Mouse (Mus musculus): ENCODE data around the gene Ccdc191.

The Ccdc191 gene

GRCm38 (mm10) chr16:43931502-43931901, 41.9 kb downstream of the Ccdc191 start:
- in situ Hi-C loops (cut with MboI), result no loop called here

DNA sequence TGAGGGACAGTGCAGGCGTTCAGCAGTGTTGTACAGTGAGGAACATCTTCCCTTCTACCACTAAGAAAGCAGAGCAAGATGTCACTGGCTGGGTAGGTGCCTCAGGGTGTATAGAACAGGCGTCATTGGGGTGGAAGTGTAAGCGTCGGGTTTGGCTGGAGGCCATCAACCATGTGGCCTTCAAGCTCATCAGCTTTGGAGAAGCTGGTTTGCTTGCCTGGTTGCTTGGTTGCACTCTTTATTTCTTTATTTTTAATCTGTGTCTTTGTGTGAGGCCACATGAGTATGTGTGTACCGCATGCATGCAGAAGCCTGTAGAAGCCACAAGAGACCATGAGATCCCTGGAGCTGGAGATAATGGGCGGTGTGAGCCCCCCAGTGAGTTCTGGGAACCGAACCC, 42.7 kb downstream of the Ccdc191 start:
- in situ Hi-C loops (cut with MboI), result no loop called here

- in situ Hi-C loops (cut with MboI), result no loop called here
Observed at GRCm38 (mm10) chr16:43933041-43933440, 43.4 kb downstream of the Ccdc191 start.

DNA sequence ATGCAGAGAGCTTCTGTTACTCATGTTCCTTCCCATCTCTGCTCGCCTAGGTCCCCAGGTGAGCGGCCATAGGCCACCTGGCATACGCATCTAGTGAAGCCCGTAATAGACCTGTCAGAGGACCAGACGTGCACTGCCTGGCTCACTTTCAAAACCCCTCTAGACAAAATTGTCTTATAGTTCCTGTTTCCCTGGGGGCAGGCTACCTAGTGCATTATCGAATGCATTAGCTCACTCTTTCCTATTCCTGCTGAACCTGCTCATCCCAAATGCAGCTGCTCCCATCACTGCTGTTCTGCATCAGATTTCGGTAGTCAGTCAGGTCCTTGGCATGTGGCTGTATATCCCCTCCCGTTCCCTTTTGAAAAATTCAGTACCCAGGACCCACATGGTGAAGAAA, 45.3 kb downstream of the Ccdc191 start:
- in situ Hi-C loops (cut with MboI), result no loop called here

DNA sequence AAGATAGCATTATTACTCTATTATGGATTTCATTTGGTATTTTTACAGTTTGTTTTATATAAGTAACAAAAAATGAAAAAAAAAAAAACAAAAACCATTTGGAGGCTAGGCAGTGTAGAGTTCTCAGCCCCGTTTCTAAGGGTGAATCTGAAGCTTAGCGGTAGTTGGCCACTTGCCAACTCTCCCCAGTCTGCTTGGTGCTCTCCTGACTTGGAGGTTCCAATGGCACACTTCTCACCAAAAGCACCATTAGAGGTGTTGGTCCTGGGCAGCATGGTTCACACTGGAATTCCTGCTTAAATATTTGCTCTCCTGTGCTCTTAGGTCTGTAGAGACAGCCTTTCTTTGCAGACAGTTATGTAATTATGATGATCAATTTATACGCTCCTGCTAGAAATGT, 45.8 kb downstream of the Ccdc191 start:
- in situ Hi-C loops (cut with MboI), result no loop called here

- in situ Hi-C loops (cut with MboI), result no loop called here
Observed at GRCm38 (mm10) chr16:43935892-43936291, 46.3 kb downstream of the Ccdc191 start.

GRCm38 (mm10) chr16:43940846-43941245, 51.2 kb downstream of the Ccdc191 start:
- in situ Hi-C loops (cut with MboI), result no loop called here

DNA sequence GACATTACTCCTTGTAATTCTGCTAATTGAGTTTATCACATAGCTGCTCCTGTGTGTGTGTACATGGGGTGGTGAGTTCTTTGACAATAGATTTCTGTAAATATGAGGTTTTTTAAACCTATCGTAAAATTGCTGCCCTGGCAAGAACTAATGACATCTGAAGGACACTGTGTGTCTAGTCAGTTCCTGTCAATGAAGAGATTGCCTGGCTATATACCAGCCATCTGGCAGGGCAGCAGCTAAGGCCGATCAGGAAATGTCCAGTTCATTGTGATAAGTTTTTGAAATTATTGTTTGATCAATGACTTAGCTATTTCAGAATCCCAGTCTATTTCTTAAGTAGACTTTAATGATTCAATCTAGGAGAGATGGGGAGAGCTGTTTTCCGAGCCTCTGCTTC, 55.8 kb downstream of the Ccdc191 start:
- in situ Hi-C loops (cut with MboI), result no loop called here

GRCm38 (mm10) chr16:43945869-43946268, 56.3 kb downstream of the Ccdc191 start:
- in situ Hi-C loops (cut with MboI), result no loop called here

- in situ Hi-C loops (cut with MboI), result no loop called here
Observed at GRCm38 (mm10) chr16:43951591-43951990, 62.0 kb downstream of the Ccdc191 start.

DNA sequence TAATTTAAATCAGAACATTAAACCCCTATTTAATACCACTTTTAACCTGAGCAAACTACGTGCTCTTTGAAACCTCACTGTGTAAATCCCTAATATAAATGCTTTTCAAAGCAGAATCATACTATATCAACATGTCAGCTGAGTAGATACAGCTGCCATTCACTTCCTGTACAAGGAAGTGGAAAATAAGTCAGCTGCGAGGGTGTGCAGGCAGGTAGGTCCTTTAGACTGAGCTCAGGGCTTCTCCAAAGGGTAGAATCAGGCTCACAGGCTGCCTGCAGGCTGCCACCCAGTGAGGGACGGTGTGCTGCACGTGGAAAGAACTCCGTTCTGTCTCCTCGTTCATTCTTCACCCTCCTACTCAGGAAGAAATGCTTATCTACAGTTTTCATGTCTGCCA, 65.3 kb downstream of the Ccdc191 start:
- in situ Hi-C loops (cut with MboI), result no loop called here

GRCm38 (mm10) chr16:43958038-43958437, 68.4 kb downstream of the Ccdc191 start:
- in situ Hi-C loops (cut with MboI), result no loop called here

GRCm38 (mm10) chr16:43963291-43963690, 73.7 kb downstream of the Ccdc191 start:
- in situ Hi-C loops (cut with MboI), result no loop called here

DNA sequence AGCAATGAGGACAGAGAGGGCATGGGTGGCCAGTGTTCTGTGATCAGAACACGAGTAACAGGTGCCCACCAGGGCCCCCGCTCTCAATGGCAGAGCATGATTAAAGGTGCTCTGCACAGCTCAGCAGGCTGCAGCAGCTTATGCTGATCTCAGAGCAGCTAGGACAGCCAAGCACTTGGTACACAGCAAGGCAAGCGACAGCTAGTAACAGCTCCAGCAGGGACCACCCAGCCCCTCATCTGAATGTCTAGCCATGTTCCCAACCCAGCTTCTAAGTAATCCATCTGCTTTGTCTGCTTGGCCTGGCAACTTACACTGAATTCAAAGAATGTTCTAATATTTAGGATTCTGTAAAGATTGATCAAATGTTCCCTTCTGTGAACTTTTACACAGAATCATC, 74.2 kb downstream of the Ccdc191 start:
- in situ Hi-C loops (cut with MboI), result no loop called here

DNA sequence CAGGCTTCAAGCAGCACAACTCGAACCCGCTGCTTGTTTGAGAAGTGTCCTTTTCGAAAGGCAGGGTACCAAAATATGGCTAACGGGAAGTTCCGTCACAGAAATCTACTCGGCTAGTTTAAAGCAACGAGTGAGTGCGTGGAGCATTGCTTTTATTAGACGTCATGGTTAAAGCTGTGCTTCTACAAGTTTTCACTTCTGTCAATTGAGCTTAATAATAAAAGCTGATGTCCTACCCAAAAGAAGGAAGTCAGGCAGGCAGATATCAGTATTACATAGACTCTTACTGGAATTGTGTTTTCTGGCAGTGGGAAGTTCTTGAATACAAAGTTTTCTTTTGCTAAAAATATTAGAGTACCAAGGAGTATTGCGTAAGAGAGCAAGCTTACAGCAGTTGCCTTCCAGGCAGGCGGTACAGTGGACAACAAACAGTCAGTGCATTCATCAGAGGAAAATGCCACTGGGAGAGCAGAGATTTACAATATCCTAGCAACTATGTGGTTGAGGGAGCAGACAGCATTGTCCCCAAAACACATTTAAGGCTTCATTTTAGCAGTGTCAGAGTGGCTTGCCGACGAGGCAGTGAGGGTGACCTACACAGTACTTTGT, 76.3 kb downstream of the Ccdc191 start:
- in situ Hi-C loops (cut with MboI), result no loop called here

DNA sequence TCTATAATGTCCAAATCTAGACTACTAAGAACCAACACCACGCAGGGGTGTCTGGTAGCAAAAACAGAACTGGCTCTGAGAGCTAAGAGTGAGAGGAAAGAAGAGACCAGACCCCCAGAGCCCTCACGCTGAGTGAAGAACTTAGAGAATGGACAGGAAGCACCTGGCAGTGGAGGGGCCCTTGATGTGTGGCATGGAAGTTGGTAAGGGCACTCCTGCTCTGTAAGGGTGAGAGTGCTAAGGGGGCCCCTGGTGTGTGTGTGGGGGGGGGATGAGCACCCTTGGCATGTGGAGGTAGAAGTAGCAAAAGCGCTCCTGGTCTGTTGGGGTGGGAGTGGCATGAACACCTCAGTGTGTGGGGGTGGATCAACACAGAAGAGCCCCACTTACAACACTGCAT, 80.8 kb downstream of the Ccdc191 start:
- in situ Hi-C loops (cut with MboI), result no loop called here

GRCm38 (mm10) chr16:43971189-43971588, 81.6 kb downstream of the Ccdc191 start:
- in situ Hi-C loops (cut with MboI), result no loop called here

GRCm38 (mm10) chr16:43971741-43972140, 82.1 kb downstream of the Ccdc191 start:
- in situ Hi-C loops (cut with MboI), result no loop called here

DNA sequence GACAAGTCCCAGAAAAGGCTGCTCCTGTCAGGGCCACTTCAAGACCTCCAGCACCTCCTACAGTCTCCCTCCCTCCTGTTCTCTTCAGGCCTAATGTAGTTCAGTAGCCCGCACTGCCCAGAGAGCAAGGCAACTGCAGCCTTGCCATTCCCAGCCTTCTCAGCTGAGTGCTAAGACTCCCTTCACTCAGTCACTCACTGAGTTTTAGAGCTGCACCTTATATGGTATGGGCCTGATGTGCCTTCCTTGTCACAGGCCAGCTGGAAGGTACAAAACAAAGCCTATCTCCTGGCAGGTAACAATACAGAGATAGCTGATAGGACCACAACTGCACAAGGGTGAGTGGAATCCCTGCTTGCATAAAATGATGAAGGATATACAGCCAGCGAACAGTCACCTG, 82.8 kb downstream of the Ccdc191 start:
- in situ Hi-C loops (cut with MboI), result no loop called here

DNA sequence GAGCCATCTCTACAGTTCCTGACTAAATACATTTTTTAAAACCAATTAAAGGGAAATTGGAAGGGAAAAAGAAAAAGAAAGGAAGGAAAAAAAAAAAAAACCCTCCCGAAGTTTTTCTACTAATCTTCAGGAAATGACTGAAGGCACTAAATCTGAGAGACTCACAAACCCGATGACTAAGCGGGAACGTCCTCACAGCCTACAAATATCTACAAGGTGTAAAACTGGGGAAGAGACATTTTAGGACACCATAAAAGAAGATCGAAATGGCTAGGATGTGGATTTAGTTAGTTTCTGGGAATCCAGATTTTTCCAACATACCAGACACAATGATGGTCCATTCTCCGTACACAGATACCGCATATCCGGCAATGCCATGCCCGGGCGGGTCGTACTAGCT, 83.5 kb downstream of the Ccdc191 start:
- in situ Hi-C loops (cut with MboI), result no loop called here

- in situ Hi-C loops (cut with MboI), result no loop called here
Observed at GRCm38 (mm10) chr16:43973606-43974220, 84.1 kb downstream of the Ccdc191 start.

DNA sequence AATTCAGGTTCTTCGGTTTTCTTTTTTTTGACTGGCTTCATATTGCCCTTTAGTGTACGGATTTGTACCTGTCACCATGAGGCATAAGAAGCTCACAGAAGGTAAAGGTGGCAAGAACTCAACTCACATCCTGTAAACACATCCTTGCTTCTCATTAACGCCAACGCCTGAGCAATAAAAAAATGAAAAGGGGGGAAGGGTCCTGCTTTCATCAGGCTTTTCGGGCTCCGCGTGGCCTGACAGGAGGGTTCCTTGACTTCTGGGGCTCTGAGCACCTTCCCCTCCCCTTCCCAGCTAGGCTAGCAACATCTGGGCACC, 89.4 kb downstream of the Ccdc191 start:
- in situ Hi-C loops (cut with MboI), result no loop called here

DNA sequence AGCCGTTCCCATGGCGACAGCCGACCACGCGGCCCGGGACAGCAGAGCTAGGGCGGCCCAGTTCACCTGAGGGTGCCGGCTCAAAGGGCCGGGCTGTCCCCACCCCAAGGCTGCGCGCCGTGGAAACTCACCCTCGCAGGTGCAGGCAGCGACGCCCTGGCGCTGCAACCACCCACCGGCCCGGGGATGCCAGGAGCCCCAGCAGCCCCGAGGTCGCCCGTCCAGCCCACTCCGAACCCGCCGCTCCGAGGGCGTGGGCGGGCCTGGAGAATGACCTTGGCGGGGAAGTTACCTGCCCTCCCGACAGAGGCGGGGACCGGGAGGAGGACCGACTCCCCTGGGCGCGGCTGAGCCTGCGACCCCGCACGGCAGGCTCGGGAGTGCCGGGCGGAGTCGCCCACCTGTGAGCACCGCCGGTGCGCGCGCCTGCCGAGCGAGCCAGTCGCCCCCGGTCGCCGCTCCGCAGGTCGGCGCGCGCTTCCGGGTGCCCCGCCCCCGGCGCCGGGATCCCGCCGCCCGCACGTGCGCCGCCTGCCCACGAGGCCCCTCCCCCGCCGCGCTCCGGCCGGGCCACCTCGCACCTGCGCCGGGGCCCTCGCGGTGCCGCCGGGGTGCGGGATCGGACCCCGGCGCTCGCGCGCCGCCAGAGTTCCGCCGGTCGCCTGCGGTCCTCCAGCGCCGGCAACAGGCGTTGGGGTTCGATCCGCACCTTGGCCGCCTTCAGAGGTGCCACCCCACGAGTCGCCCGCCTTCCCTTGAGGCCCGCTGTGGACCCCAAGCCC, 89.9 kb downstream of the Ccdc191 start, which contains the start of gene Zdhhc23:
Zdhhc23 (minus strand) TSS at position 464 of the 782 bp plus-strand sequence.
- in situ Hi-C loops (cut with MboI), result no loop called here
